Mouse (Mus musculus) brain, embryonic 14.5 days (tissue): ENCODE measurements around the gene Tex19.1.

Source experiments
- CTCF ChIP-seq: fragments of 200-500 bp; IDR thresholded peaks from 2 replicates; pipeline ENCODE4 v1.5.1; 2012; ENCODE audit warnings: inconsistent platforms, mild to moderate bottlenecking, moderate library complexity, borderline replicate concordance; ENCODE audit not compliant: insufficient read depth, insufficient read length; ENCODE audit errors: extremely low read depth
- POLR2A ChIP-seq: fragments of 200-500 bp; IDR thresholded peaks from 2 replicates; pipeline ENCODE4 v1.6.1; 2012; ENCODE audit warnings: mild to moderate bottlenecking, inconsistent platforms, borderline replicate concordance; ENCODE audit not compliant: poor library complexity, insufficient read depth, insufficient read length, severe bottlenecking; ENCODE audit errors: extremely low read depth

DNA sequence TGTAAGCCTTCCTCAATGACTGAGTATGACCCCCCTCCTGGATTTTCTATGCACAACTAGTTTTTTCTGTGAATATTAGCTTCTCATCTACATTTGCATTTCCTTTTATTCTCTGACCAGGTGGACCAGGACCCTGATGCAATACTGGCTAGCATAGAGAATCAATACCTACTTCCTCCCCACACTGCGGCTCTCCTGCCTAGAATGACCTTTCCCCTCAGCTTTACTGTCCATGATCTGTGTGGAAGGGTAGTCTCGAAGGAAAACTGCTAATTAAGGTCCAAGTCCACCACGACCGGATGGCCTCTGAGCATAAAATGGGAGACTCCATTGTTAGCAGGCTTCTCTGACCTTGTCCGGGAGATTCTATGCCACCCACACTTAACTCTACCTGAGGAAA lies 8.3 kb upstream of the Tex19.1 start:
- TF ChIP-seq POLR2A (no peak), CTCF (no peak)
